Mouse (Mus musculus) E14TG2a.4 (cell line): ENCODE measurements around the gene Gfi1b.

ENCODE experiments used
- CTCF ChIP-seq: conservative IDR thresholded peaks from 2 replicates; pipeline ENCODE4 v1.5.1; 2014; ENCODE audit warnings: low read length
- NANOG ChIP-seq: IDR thresholded peaks from 2 replicates; pipeline ENCODE4 v1.6.1; 2014; ENCODE audit warnings: borderline replicate concordance, low read length, mixed read lengths

DNA sequence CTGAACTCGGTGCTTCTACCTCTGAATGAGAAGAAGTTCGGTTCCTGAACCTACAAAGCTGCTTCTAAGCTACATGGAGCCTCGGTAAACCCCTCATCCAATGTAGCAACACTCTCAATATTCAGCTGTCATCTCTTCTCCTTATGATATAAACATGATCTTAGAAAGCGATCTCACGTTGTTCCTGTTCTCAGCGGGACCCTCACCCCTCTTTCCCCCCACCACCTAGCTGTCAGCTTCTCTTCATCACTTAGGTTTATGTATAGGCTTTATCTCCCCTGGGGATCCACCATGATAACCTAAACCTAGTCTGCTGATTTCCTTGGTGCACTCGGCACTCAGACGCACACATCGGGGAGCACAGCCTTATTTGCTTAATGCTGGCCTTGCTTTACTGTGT lies 38.1 kb downstream of the Gfi1b start, which contains the start of gene Gtf3c5:
- TF ChIP-seq CTCF (no peak), NANOG (no peak)
